Mouse (Mus musculus): ENCODE results near the gene Bcl3. TPM values are rescaled to one million over a fixed set of nuclear protein-coding genes. Genes with fewer than 3 reads are reported as not detected.

The Bcl3 gene
- total RNA-seq, 2 experiments from 2014 or later = 1.0 to 2.0 TPM

GRCm38 (mm10) chr7:19769434-19770374 lies 52.9 kb downstream of the Bcl3 start:
- DNase-seq (ENCODE audit: low spot score) = no peak

- no peak for DNase-seq (ENCODE audit: low spot score)
Measured at GRCm38 (mm10) chr7:19769001-19769400, 53.6 kb downstream of the Bcl3 start.

GRCm38 (mm10) chr7:19768251-19768650 lies 54.3 kb downstream of the Bcl3 start:
- no peak for DNase-seq (ENCODE audit: low spot score)

GRCm38 (mm10) chr7:19764581-19764980 lies 58.0 kb downstream of the Bcl3 start:
- no peak for DNase-seq (ENCODE audit: low spot score)

GRCm38 (mm10) chr7:19763829-19764477 lies 58.6 kb downstream of the Bcl3 start:
- DNase-seq (ENCODE audit: low spot score) = no peak

- DNase-seq (ENCODE audit: low spot score) = no peak
Measured at GRCm38 (mm10) chr7:19762283-19762682, 60.3 kb downstream of the Bcl3 start.

- no peak for DNase-seq (ENCODE audit: low spot score)
Measured at GRCm38 (mm10) chr7:19760021-19760420, 62.5 kb downstream of the Bcl3 start.

- DNase-seq (ENCODE audit: low spot score) = no peak
Measured at GRCm38 (mm10) chr7:19758623-19759022, 63.9 kb downstream of the Bcl3 start.

Other genes with a start within 250 kb of the Bcl3 start
- under 1 TPM; 0.43 to 0.71 TPM for gene Zfp296, start 245.5 kb downstream of the Bcl3 start, total RNA-seq (2021)
- 10 to 100 TPM; 72.9 to 81.2 TPM for gene Gemin7, start 245.2 kb downstream of the Bcl3 start, total RNA-seq (2021)
- 10 to 100 TPM in 1 of 2 experiments, 1 to 10 TPM in 1; 8.7 to 10.4 TPM for gene Clasrp, start 218.3 kb downstream of the Bcl3 start, total RNA-seq (2021)
- gene Relb, start 193.3 kb downstream of the Bcl3 start, total RNA-seq (2021) = 10 to 100 TPM in 1 of 2 experiments, 1 to 10 TPM in 1; 6.7 to 11.0 TPM
- 10 to 100 TPM; 46.8 to 47.3 TPM for gene Clptm1, start 157.7 kb downstream of the Bcl3 start, total RNA-seq (2021)
- under 1 TPM in 1 of 2 experiments, not detected in 1; 0.74 TPM for gene Apoc2, start 144.8 kb downstream of the Bcl3 start, total RNA-seq (2021)
- not detected for gene Gm44805, start 141.3 kb downstream of the Bcl3 start, total RNA-seq (2021)
- gene Apoc4, start 141.3 kb downstream of the Bcl3 start, total RNA-seq (2021) = under 1 TPM in 1 of 2 experiments, not detected in 1; 0.95 TPM
- gene Apoc1, start 130.1 kb downstream of the Bcl3 start, total RNA-seq (2021) = 1 to 10 TPM in 1 of 2 experiments, under 1 TPM in 1; 0.84 to 4.3 TPM
- gene Apoe, start 123.6 kb downstream of the Bcl3 start, total RNA-seq (2021) = 10 to 100 TPM; 59.5 to 87.1 TPM
- gene Tomm40, start 107.3 kb downstream of the Bcl3 start, total RNA-seq (2021) = 10 to 100 TPM; 40.8 to 44.0 TPM
- 1 to 10 TPM in 1 of 2 experiments, under 1 TPM in 1; 0.64 to 2.0 TPM for gene Nectin2, start 72.3 kb downstream of the Bcl3 start, total RNA-seq (2021)
- gene Bcam, start 51.8 kb downstream of the Bcl3 start, total RNA-seq (2021) = 10 to 100 TPM; 17.4 to 28.5 TPM
- not detected for gene Cblc, start 26.0 kb downstream of the Bcl3 start, total RNA-seq (2021)
- gene Gm19345, start 29.2 kb upstream of the Bcl3 start, total RNA-seq (2021) = not detected
- not detected for gene Ceacam16, start 38.5 kb upstream of the Bcl3 start, total RNA-seq (2021)
- not detected for gene Ceacam19, start 65.2 kb upstream of the Bcl3 start, total RNA-seq (2021)
- 1 to 10 TPM; 4.3 to 7.6 TPM for gene Pvr, start 98.4 kb upstream of the Bcl3 start, total RNA-seq (2021)
- not detected for gene Igsf23, start 128.0 kb upstream of the Bcl3 start, total RNA-seq (2021)
- not detected for gene Ceacam20, start 142.6 kb upstream of the Bcl3 start, total RNA-seq (2021)
- gene Nlrp9b, start 168.7 kb upstream of the Bcl3 start, total RNA-seq (2021) = not detected

Data from gastrocnemius, adult 18-20 months (tissue).